Mouse (Mus musculus) limb, embryonic 15.5 days (tissue): ENCODE results near the gene Polr2a. TPM values are rescaled to one million over a fixed set of nuclear protein-coding genes. Genes with fewer than 3 reads are reported as not detected.
A peak's percentile ranks its signal among the peaks of the same experiment; 100 is the strongest.
"Not testable (repeated sequence)": the region's sequence is repeated elsewhere in the genome, so short reads cannot be mapped to it uniquely, and the experiment has no call there.

Experiments
- ATAC-seq: fragments of 200-750 bp; cut with Nextera tagmentation; 2 replicates; pipeline ENCODE4 v1.8.0; 2017; ENCODE audit warnings: low read depth, moderate TSS enrichment; ENCODE audit not compliant: insufficient number of reproducible peaks, low FRiP score, low TSS enrichment
- H3K27ac ChIP-seq: fragments of 300-500 bp; sonication (generic); 2 replicates; pipeline ENCODE4 v1.5.1; 2015; ENCODE audit warnings: moderate library complexity, mild to moderate bottlenecking, inconsistent platforms
- H3K27me3 ChIP-seq: fragments of 300-500 bp; sonication (generic); 2 replicates; pipeline ENCODE4 v1.6.1; 2015; ENCODE audit warnings: inconsistent platforms
- H3K36me3 ChIP-seq: fragments of 300-500 bp; sonication (generic); 2 replicates; pipeline ENCODE4 v1.6.1; 2015; ENCODE audit warnings: inconsistent platforms
- H3K4me1 ChIP-seq: fragments of 300-500 bp; sonication (generic); 2 replicates; pipeline ENCODE4 v1.6.1; 2015; ENCODE audit warnings: inconsistent platforms
- H3K4me2 ChIP-seq: fragments of 300-500 bp; sonication (generic); 2 replicates; pipeline ENCODE4 v1.6.1; 2015; ENCODE audit warnings: mild to moderate bottlenecking, inconsistent platforms
- H3K4me3 ChIP-seq: fragments of 300-500 bp; sonication (generic); 2 replicates; pipeline ENCODE4 v1.5.1; 2015; ENCODE audit warnings: mild to moderate bottlenecking, inconsistent platforms
- H3K9ac ChIP-seq: fragments of 300-500 bp; sonication (generic); 2 replicates; pipeline ENCODE4 v1.6.1; 2015; ENCODE audit warnings: inconsistent platforms
- H3K9me3 ChIP-seq: fragments of 300-500 bp; sonication (generic); 2 replicates; pipeline ENCODE4 v1.6.1; 2016; ENCODE audit warnings: inconsistent platforms
- WGBS: fragments of 180-500 bp; shearing (Covaris S2); methylation state at CpG from one replicate; pipeline ENCODE4 v1.1.7; 2015; 5-methylcytosine and 5-hydroxymethylcytosine counted together
- polyA plus RNA-seq: library from polyadenylated mRNA; unstranded; fragments of >200 nt; fragmentation: Nextera tagmentation; extraction: Ambion mirVana; gene quantifications from 2 replicates; pipeline ENCODE4 v1.2.1, GENCODE M21; 2015

Gene Polr2a
- polyA plus RNA-seq, 1 experiment from 2014 or later = 20.0 TPM

GRCm38 (mm10) chr11:69761868-69762267 lies 3.4 kb upstream of the Polr2a start, which contains the start of gene Slc35g3:
Gene Slc35g3, minus strand, starts transcription at chr11:69761968.
- H3K4me1 ChIP-seq = peaks cover 29% of the 10 kb centered on the region
- no peaks in the 10 kb centered on the region for H3K27me3 ChIP-seq
- peak within 1 kb of the TSS; percentile 100; the same call in 1 of the 2 replicates for H3K27ac ChIP-seq
- no peak within 1 kb of the TSS for H3K4me2 ChIP-seq
- no peaks in the 10 kb centered on the region for H3K36me3 ChIP-seq
- no peak within 1 kb of the TSS for H3K4me3 ChIP-seq
- ATAC-seq = no peak
- H3K9ac ChIP-seq = no peak within 1 kb of the TSS
- no peaks in the 10 kb centered on the region for H3K9me3 ChIP-seq
- WGBS = 55% methylated on average over 1 of the region's 1 CpGs

DNA sequence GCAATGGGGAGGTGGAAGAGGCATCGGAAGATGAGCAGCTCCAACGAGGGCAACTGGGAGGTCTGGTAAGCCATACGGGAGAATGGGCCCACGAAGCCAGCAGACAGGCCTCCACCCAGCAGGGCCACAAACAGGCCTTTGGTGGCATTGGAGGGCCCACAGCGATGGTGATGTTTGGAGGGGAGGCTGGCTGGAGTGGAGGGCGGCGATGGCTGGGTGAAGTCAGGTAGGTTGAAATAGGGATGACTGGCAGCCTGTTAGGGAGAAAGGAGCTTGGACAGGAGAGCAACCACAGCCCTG lies 2.4 kb upstream of the Polr2a start:
- H3K4me2 ChIP-seq = no peak overlapping the region
- H3K4me1 ChIP-seq = peaks cover 34% of the 10 kb centered on the region
- H3K4me3 ChIP-seq = no peak overlapping the region
- H3K27ac ChIP-seq = peak overlapping the region; percentile 100; the same call in 1 of the 2 replicates
- no peak overlapping the region for H3K9ac ChIP-seq
- no peaks in the 10 kb centered on the region for H3K9me3 ChIP-seq
- no peak for ATAC-seq
- no peaks in the 10 kb centered on the region for H3K36me3 ChIP-seq
- 91% methylated on average over 7 of the region's 7 CpGs for WGBS
- H3K27me3 ChIP-seq = no peaks in the 10 kb centered on the region

DNA sequence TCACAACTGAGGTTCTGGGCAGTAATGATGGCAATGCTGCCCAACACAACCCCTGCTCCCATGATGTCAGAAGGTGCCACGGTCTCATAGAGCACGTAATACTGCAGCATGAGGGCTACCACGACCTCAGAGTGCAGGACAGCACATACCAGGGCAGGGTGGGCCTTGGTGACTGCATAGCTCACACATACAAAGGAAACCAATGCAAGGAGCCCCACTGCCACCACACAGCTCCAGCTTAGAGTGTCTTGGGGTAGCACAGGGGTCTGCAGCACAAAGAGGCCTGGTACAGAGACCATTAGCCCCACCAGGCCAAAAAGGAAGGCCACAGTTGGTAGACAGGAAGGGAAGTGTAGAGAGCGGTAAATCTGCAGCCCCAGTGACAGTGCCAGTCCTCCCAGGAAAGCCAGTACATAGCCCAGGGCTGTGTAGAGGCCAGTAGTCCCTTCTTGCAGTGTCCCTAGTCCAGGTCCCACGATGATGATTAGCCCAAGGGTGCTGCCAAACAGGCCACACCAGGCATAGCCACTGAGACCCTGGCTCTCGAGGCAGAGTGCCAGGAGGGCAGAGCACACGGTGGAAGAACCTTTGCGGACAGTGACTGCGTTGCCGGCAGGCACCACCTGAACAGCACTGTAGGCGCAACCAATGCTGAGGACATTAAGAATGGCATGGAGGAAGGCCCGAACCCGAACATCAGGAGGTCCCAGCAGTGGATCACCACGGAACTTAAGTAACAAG lies 1.9 kb upstream of the Polr2a start:
- Histone ChIP-seq H3K4me2 (peak overlapping the region; percentile 80), H3K27me3 (no peaks in the 10 kb centered on the region), H3K9me3 (no peaks in the 10 kb centered on the region), H3K4me1 (peaks cover 37% of the 10 kb centered on the region), H3K9ac (no peak overlapping the region), H3K4me3 (peak overlapping the region; percentile 56; the same call in 1 of the 2 replicates), H3K27ac (peak overlapping the region; percentile 100), H3K36me3 (no peaks in the 10 kb centered on the region)
- no peak for ATAC-seq
- WGBS = 79% methylated on average over 14 of the region's 14 CpGs

DNA sequence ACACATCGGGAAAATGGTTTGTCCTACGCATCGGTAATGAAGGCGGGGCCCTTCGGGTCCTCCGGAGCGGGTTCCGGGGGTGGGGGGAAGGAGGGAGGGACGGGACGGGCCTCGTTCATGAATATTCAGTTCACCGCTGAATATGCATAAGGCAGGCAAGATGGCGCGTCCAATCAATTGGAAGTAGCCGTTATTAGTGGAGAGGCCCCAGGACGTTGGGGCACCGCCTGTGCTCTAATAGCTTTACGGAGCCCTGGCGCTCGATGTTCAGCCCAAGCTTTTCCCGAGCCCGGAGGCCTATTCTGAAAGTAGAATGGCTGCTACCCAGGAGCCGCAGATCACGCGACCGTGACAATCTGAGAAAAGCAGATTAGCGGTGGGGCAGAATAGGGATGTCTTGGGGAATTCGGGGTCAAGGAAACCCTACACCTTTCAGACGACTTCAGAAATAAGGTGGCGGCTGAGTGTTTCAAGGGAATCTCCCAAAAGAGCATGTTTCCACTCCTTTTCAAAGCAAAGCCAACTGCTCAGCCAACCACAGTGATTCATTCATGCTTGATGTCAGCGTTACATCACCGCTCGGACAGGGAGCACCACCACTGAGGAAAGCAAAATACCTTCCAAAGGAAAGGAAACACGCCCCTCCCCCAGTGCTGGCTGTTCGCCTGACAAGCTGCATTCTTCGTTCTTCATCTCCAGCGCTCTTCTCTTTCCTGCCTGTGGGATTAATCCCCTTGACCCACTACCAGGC lies 709 bp upstream of the Polr2a start:
- WGBS = under 1% methylated on average over 37 of the region's 37 CpGs
- peak overlapping the region; percentile 51 for H3K9ac ChIP-seq
- peak; percentile 89 for ATAC-seq
- H3K27me3 ChIP-seq = no peaks in the 10 kb centered on the region
- H3K4me1 ChIP-seq = peaks cover 37% of the 10 kb centered on the region
- peak overlapping the region; percentile 100 for H3K27ac ChIP-seq
- H3K36me3 ChIP-seq = no peaks in the 10 kb centered on the region
- peak overlapping the region; percentile 56 for H3K4me3 ChIP-seq
- peak overlapping the region; percentile 80 for H3K4me2 ChIP-seq
- no peaks in the 10 kb centered on the region for H3K9me3 ChIP-seq

DNA sequence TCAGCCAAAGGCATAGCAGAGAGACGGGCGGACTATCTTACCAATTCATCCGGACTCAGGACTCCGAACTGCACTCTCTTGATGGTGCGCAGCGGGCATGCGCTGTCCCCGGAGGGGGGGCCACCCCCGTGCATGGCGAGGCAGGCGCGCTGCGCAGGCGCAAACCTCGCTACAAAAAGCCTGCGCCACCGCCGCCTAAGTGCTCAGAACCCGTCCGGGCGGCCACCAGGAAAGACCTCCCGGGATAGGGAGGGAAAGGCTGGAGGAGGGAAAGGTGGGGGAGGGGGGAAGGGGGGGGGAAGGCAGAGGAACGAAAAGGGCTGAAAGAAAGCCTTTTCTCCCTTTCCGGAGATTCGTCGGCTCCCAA lies 364 bp downstream of the Polr2a start:
- H3K9ac ChIP-seq = peak overlapping the region; percentile 62
- 1% methylated on average over 26 of the region's 26 CpGs for WGBS
- no peaks in the 10 kb centered on the region for H3K9me3 ChIP-seq
- peak overlapping the region; percentile 56 for H3K4me3 ChIP-seq
- peak overlapping the region; percentile 100 for H3K27ac ChIP-seq
- no peaks in the 10 kb centered on the region for H3K36me3 ChIP-seq
- ATAC-seq = peak; percentile 87
- H3K4me2 ChIP-seq = peak overlapping the region; percentile 60
- H3K4me1 ChIP-seq = peaks cover 38% of the 10 kb centered on the region
- no peaks in the 10 kb centered on the region for H3K27me3 ChIP-seq

- WGBS = 35% methylated on average over 9 of the region's 9 CpGs
- H3K27ac ChIP-seq = peak overlapping the region; percentile 100
- no peak for ATAC-seq
- peaks cover 40% of the 10 kb centered on the region for H3K4me1 ChIP-seq
- no peaks in the 10 kb centered on the region for H3K36me3 ChIP-seq
- H3K27me3 ChIP-seq = no peaks in the 10 kb centered on the region
- H3K4me3 ChIP-seq = peak overlapping the region; percentile 56
- H3K9me3 ChIP-seq = no peaks in the 10 kb centered on the region
- peak overlapping the region; percentile 60 for H3K4me2 ChIP-seq
- peak overlapping the region; percentile 62 for H3K9ac ChIP-seq
Measured at GRCm38 (mm10) chr11:69757303-69758089, 941 bp downstream of the Polr2a start.

DNA sequence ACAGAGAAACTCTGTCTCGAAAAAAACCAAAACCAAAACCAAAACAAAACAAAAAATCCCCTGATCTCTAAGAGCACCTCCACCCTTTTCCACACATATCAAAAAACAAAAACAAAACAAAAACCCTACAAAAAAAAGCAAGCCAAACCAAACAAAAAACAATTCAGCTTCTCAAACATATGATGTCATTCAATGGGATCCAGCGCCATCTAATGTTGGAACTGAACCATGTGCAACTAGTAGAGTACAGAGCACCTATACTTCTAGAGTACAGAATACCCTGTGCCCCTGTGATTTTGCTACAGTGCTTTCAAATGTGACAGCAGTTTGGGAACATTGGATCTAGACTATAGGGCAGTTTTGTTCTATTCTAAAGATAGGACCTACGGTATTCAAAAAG lies 3.7 kb downstream of the Polr2a start:
- H3K27ac ChIP-seq = no peak overlapping the region
- peaks cover 31% of the 10 kb centered on the region for H3K4me1 ChIP-seq
- ATAC-seq = no peak
- H3K9ac ChIP-seq = no peak overlapping the region
- no peaks in the 10 kb centered on the region for H3K27me3 ChIP-seq
- no peak overlapping the region for H3K4me3 ChIP-seq
- no peaks in the 10 kb centered on the region for H3K9me3 ChIP-seq
- H3K36me3 ChIP-seq = no peaks in the 10 kb centered on the region
- WGBS = 47% methylated on average over 3 of the region's 3 CpGs
- no peak overlapping the region for H3K4me2 ChIP-seq

GRCm38 (mm10) chr11:69754233-69754632 lies 4.2 kb downstream of the Polr2a start:
- no peaks in the 10 kb centered on the region for H3K27me3 ChIP-seq
- no peak overlapping the region for H3K4me2 ChIP-seq
- 89% methylated on average over 5 of the region's 5 CpGs for WGBS

DNA sequence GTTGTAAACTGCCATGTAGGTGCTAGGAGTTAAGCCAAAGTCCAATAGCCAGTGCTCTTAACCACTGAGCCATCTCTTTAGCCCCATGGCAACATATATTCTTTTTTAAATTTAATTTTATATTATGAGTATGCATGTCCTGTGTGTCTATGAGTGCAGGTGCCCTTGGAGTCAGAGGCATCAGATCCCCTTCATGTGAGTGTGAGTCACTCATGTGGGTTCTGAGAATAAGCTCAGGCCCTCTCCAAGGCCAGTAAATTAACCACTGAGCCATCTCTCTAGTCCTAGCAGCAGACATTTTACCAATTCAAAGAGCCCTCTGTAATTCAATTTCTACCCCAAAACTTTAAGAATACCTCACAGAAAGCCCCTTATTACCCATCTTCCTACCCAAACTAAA lies 5.8 kb downstream of the Polr2a start:
- Histone ChIP-seq H3K4me3 (no peak overlapping the region), H3K9ac (no peak overlapping the region), H3K4me1 (peaks cover 27% of the 10 kb centered on the region), H3K9me3 (no peaks in the 10 kb centered on the region), H3K4me2 (no peak overlapping the region), H3K36me3 (peaks cover 8% of the 10 kb centered on the region), H3K27me3 (no peaks in the 10 kb centered on the region), H3K27ac (no peak overlapping the region)
- no peak for ATAC-seq

More at GRCm38 (mm10) chr11:69754233-69754632, 4.2 kb downstream of the Polr2a start:
- Histone ChIP-seq H3K27ac (no peak overlapping the region), H3K36me3 (0 out of 2 replicates have a peak, but pooled peaks cover 2% of the 10 kb centered on the region), H3K9ac (no peak overlapping the region), H3K9me3 (no peaks in the 10 kb centered on the region), H3K4me3 (no peak overlapping the region), H3K4me1 (peaks cover 28% of the 10 kb centered on the region)
- ATAC-seq = no peak

GRCm38 (mm10) chr11:69751635-69752034 lies 6.8 kb downstream of the Polr2a start:
- peaks cover 17% of the 10 kb centered on the region for H3K36me3 ChIP-seq
- no peak overlapping the region for H3K9ac ChIP-seq
- no peak overlapping the region for H3K4me3 ChIP-seq
- no peak for ATAC-seq
- H3K4me2 ChIP-seq = no peak overlapping the region
- H3K27ac ChIP-seq = no peak overlapping the region
- 75% methylated on average over 3 of the region's 3 CpGs for WGBS
- peaks cover 17% of the 10 kb centered on the region for H3K4me1 ChIP-seq
- H3K9me3 ChIP-seq = no peaks in the 10 kb centered on the region
- no peaks in the 10 kb centered on the region for H3K27me3 ChIP-seq

DNA sequence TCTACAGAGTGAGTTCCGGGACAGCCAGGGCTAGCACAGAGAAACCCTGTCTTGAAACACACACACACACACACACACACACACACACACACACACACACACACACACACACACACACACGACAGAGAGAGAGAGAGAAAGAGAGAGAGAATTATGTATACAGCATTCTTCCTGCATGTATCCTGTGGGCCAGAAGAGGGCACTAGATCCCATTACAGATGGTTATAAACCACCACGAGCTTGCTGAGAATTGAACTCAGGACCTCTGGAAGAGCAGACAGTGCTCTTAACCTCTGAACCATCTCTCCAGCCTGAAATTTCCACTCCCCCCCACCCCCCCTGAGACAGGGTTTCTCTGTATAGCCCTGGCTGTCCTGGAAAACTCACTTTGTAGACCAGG lies 27.0 kb downstream of the Polr2a start:
- not testable (repeated sequence) for H3K9ac ChIP-seq, H3K4me2 ChIP-seq, ATAC-seq, H3K9me3 ChIP-seq, H3K4me1 ChIP-seq, H3K27ac ChIP-seq, H3K4me3 ChIP-seq, H3K27me3 ChIP-seq
- 77% methylated on average over 2 of the region's 3 CpGs for WGBS
- H3K36me3 ChIP-seq = peaks cover 29% of the 10 kb centered on the region

- Histone ChIP-seq H3K9me3 (no peaks in the 10 kb centered on the region), H3K4me1 (no peaks in the 10 kb centered on the region), H3K4me3 (no peak overlapping the region), H3K27me3 (no peaks in the 10 kb centered on the region), H3K27ac (no peak overlapping the region), H3K36me3 (peaks cover 5% of the 10 kb centered on the region), H3K9ac (no peak overlapping the region), H3K4me2 (no peak overlapping the region)
- 24% methylated on average over 3 of the region's 3 CpGs for WGBS
- ATAC-seq = no peak
Measured at GRCm38 (mm10) chr11:69729063-69729462, 29.4 kb downstream of the Polr2a start.
